Comparison of ENCODE assay signal across 9 mouse cellular contexts in genomic region chr15:85672931-85673330, GRCm38 (mm10).
DNase-seq lines count a peak whose midpoint lies in the region; ATAC-seq lines count a peak whose summit lies in the region.
"Had no signal": no experiment of that assay in that cellular context is flagged by ENCODE, and none has a peak within 500 bp of the region (broad histone marks: within the 10 kb centered on the region; RNA-seq: fewer than 3 reads in every experiment).

No protein-coding gene starts in this region.

- ATAC-seq in heart, embryonic 12.5 days (ENCODE audit: insufficient number of reproducible peaks, low FRiP score): no peak
- no peak for ATAC-seq in midbrain, embryonic 11.5 days (ENCODE audit: low FRiP score)
- no peak for ATAC-seq in intestine, embryonic 15.5 days
- ATAC-seq in stomach, embryonic 14.5 days (ENCODE audit: insufficient number of reproducible peaks, insufficient read depth, low FRiP score, low read depth): no peak

- 74% methylated on average over 3 of the region's 3 CpGs for WGBS in heart, embryonic 12.5 days
- WGBS in midbrain, embryonic 11.5 days: 76% methylated on average over 3 of the region's 3 CpGs
- WGBS in midbrain, embryonic 10.5 days: 80% methylated on average over 3 of the region's 3 CpGs
- 57% methylated on average over 3 of the region's 3 CpGs for WGBS in intestine, embryonic 15.5 days
- 70% methylated on average over 3 of the region's 3 CpGs for WGBS in stomach, embryonic 14.5 days

- peak overlapping the region; percentile 89 for H3K4me3 ChIP-seq in heart, embryonic 12.5 days
- no peak overlapping the region for H3K4me3 ChIP-seq in midbrain, embryonic 11.5 days (ENCODE audit: low read depth, low read length)
- H3K4me3 ChIP-seq in midbrain, embryonic 10.5 days: no peak overlapping the region
- peak overlapping the region; percentile 76 for H3K4me3 ChIP-seq in intestine, embryonic 15.5 days (replicated peaks)
- H3K4me3 ChIP-seq in stomach, embryonic 14.5 days (ENCODE audit: low read depth, low read length): peak overlapping the region; percentile 85

- peaks cover 17% of the 10 kb centered on the region for H3K4me1 ChIP-seq in heart, embryonic 12.5 days (replicated peaks)
- peaks cover 13% of the 10 kb centered on the region for H3K4me1 ChIP-seq in midbrain, embryonic 11.5 days (ENCODE audit: control insufficient read depth, insufficient read depth, low read length)
- H3K4me1 ChIP-seq in midbrain, embryonic 10.5 days: peaks cover 19% of the 10 kb centered on the region
- peaks cover 8% of the 10 kb centered on the region for H3K4me1 ChIP-seq in intestine, embryonic 15.5 days (replicated peaks)
- peaks cover 17% of the 10 kb centered on the region for H3K4me1 ChIP-seq in stomach, embryonic 14.5 days (ENCODE audit: control insufficient read depth, insufficient read depth, low read length)

- peaks cover 5% of the 10 kb centered on the region; the same call in 1 of the 2 replicates for H3K36me3 ChIP-seq in heart, embryonic 12.5 days
- H3K36me3 ChIP-seq in midbrain, embryonic 11.5 days (ENCODE audit: control insufficient read depth, insufficient read depth, low read length): no peaks in the 10 kb centered on the region
- no peaks in the 10 kb centered on the region for H3K36me3 ChIP-seq in midbrain, embryonic 10.5 days
- H3K36me3 ChIP-seq in intestine, embryonic 15.5 days: no peaks in the 10 kb centered on the region
- H3K36me3 ChIP-seq in stomach, embryonic 14.5 days (ENCODE audit: control insufficient read depth, insufficient read depth, low read length): no peaks in the 10 kb centered on the region; the same call in 1 of the 2 replicates

- no peak for DNase-seq in heart, postnatal 14 days
- no peak for DNase-seq in midbrain, embryonic 11.5 days (ENCODE audit: low spot score, missing footprints)
- DNase-seq in midbrain, embryonic 10.5 days (ENCODE audit: low spot score): no peak
- no peak for DNase-seq in adrenal gland, adult 8-10 months
- no peak for DNase-seq in embryo, embryonic 10.5 days (ENCODE audit: low spot score)
- DNase-seq: right cerebral cortex, postnatal 4 days had no signal

- no peaks in the 10 kb centered on the region for H3K9me3 ChIP-seq in heart, embryonic 12.5 days (replicated peaks)
- no peaks in the 10 kb centered on the region for H3K9me3 ChIP-seq in midbrain, embryonic 11.5 days (ENCODE audit: control insufficient read depth, low read length)
- no peaks in the 10 kb centered on the region for H3K9me3 ChIP-seq in midbrain, embryonic 10.5 days (replicated peaks)
- H3K9me3 ChIP-seq in intestine, embryonic 15.5 days: no peaks in the 10 kb centered on the region
- no peaks in the 10 kb centered on the region for H3K9me3 ChIP-seq in stomach, embryonic 14.5 days (ENCODE audit: control insufficient read depth, low read depth, low read length)

- intact Hi-C loops in heart, postnatal 14 days (cut with DNase I): loop anchor here (1.0 to 2.0 kb wide), 2 partner anchors 34 to 62 kb away; no protein-coding TSS in a partner anchor

- H3K27me3 ChIP-seq in heart, embryonic 12.5 days (replicated peaks): peaks cover 80% of the 10 kb centered on the region
- peaks cover 96% of the 10 kb centered on the region for H3K27me3 ChIP-seq in midbrain, embryonic 11.5 days (ENCODE audit: control insufficient read depth, insufficient read depth, low read length)
- peaks cover 100% of the 10 kb centered on the region for H3K27me3 ChIP-seq in midbrain, embryonic 10.5 days (ENCODE audit: low read depth, poor library complexity, severe bottlenecking)
- peaks cover 39% of the 10 kb centered on the region for H3K27me3 ChIP-seq in intestine, embryonic 15.5 days (replicated peaks)
- H3K27me3 ChIP-seq in stomach, embryonic 14.5 days (ENCODE audit: control insufficient read depth, insufficient read depth, low read length): peaks cover 5% of the 10 kb centered on the region; the same call in 1 of the 2 replicates

- peak overlapping the region; percentile 85 for H3K4me2 ChIP-seq in heart, embryonic 12.5 days
- H3K4me2 ChIP-seq in midbrain, embryonic 11.5 days: peak overlapping the region; percentile 17; the same call in 1 of the 2 replicates
- peak overlapping the region; percentile 85 for H3K4me2 ChIP-seq in intestine, embryonic 15.5 days (replicated peaks)
- H3K4me2 ChIP-seq in stomach, embryonic 14.5 days (replicated peaks; ENCODE audit: low read depth, low read length): peak overlapping the region; percentile 86

- no peak overlapping the region for H3K27ac ChIP-seq in heart, embryonic 12.5 days (ENCODE audit: poor library complexity, severe bottlenecking)
- H3K27ac ChIP-seq in midbrain, embryonic 11.5 days (ENCODE audit: low read depth, low read length): no peak overlapping the region
- H3K27ac ChIP-seq in midbrain, embryonic 10.5 days (replicated peaks): no peak overlapping the region
- no peak overlapping the region for H3K27ac ChIP-seq in intestine, embryonic 15.5 days
- H3K27ac ChIP-seq in stomach, embryonic 14.5 days (ENCODE audit: low read length): no peak overlapping the region

- H3K9ac ChIP-seq in heart, embryonic 12.5 days: peak overlapping the region; percentile 27; the same call in 1 of the 2 replicates
- H3K9ac ChIP-seq in midbrain, embryonic 11.5 days (ENCODE audit: low read length): no peak overlapping the region
- peak overlapping the region; percentile 26 for H3K9ac ChIP-seq in intestine, embryonic 15.5 days
- H3K9ac ChIP-seq in stomach, embryonic 14.5 days (replicated peaks; ENCODE audit: low read depth, low read length): peak overlapping the region; percentile 14; the same call in 1 of the 2 replicates

Comparison
In these comparisons a context has a peak if more than half of its experiments do, and no peak if none do; other contexts are left out.
1. H3K4me2 ChIP-seq: peak in every context shown above with its lines; median percentile 86 in stomach, embryonic 14.5 days; 85 in heart, embryonic 12.5 days; 85 in intestine, embryonic 15.5 days; 17 in midbrain, embryonic 11.5 days.
2. H3K4me3 ChIP-seq: peak in heart, embryonic 12.5 days (single experiment), intestine, embryonic 15.5 days (single experiment) and stomach, embryonic 14.5 days (single experiment); none in midbrain, embryonic 11.5 days (single experiment) and midbrain, embryonic 10.5 days (single experiment).